Mouse (Mus musculus) small intestine, adult 2 months (tissue): ENCODE measurements around the gene Foxr1. TPM values are rescaled to one million over a fixed set of nuclear protein-coding genes. Genes with fewer than 3 reads are reported as not detected.

Experiments used
- H3K27ac ChIP-seq: fragments of 200-500 bp; 2 replicates; pipeline ENCODE4 v1.5.1; 2012; ENCODE audit warnings: low read depth, low read length, control low read depth, inconsistent platforms; ENCODE audit not compliant: insufficient read depth
- H3K27me3 ChIP-seq: fragments of 200-500 bp; 2 replicates; pipeline ENCODE4 v1.6.1; 2012; ENCODE audit warnings: mild to moderate bottlenecking, moderate library complexity, low read length, inconsistent platforms; ENCODE audit not compliant: control insufficient read depth, insufficient read depth
- H3K36me3 ChIP-seq: fragments of 200-500 bp; 2 replicates; pipeline ENCODE4 v1.6.1; 2012; ENCODE audit warnings: mild to moderate bottlenecking, low read length, control low read depth, inconsistent platforms; ENCODE audit not compliant: control insufficient read depth, insufficient read depth
- H3K4me1 ChIP-seq: fragments of 200-500 bp; 2 replicates; pipeline ENCODE4 v1.6.1; 2012; ENCODE audit warnings: low read length, inconsistent platforms, mixed read lengths; ENCODE audit not compliant: control insufficient read depth, insufficient read depth, insufficient read length
- H3K4me3 ChIP-seq: fragments of 200-500 bp; 2 replicates; pipeline ENCODE4 v1.5.1; 2012; ENCODE audit warnings: low read depth, mild to moderate bottlenecking, control low read depth, inconsistent platforms, low read length, moderate library complexity
- CTCF ChIP-seq: fragments of 200-500 bp; IDR thresholded peaks from 2 replicates; pipeline ENCODE4 v1.5.1; 2012; ENCODE audit warnings: low read depth, mild to moderate bottlenecking, control low read depth, inconsistent platforms, low read length, moderate library complexity, mixed read lengths; ENCODE audit not compliant: insufficient replicate concordance, insufficient read length; ENCODE audit errors: extremely low read depth
- POLR2A ChIP-seq: fragments of 200-500 bp; IDR thresholded peaks from 2 replicates; pipeline ENCODE4 v1.6.1; 2012; ENCODE audit warnings: low read depth, mild to moderate bottlenecking, control low read depth, inconsistent platforms, low read length, moderate library complexity
- WGBS: fragments of 180-500 bp; shearing (Covaris S2); methylation state at CpG from one replicate; pipeline ENCODE4 v1.1.7; 2018; 5-methylcytosine and 5-hydroxymethylcytosine counted together
- polyA plus RNA-seq: library from polyadenylated mRNA; depleted of rRNA; stranded (reverse); fragments of >200 nt; gene quantifications from 2 replicates; pipeline ENCODE4 v1.2.3, GENCODE M21; 2012; rRNA removed

Gene Foxr1
- not detected in 2 replicates for polyA plus RNA-seq

- Histone ChIP-seq H3K27me3 (no peaks in the 10 kb centered on the region), H3K4me1 (no peaks in the 10 kb centered on the region), H3K27ac (no peak within 1 kb of the TSS), H3K4me3 (no peak within 1 kb of the TSS), H3K36me3 (no peaks in the 10 kb centered on the region)
- no peak for TF ChIP-seq CTCF
- no peak for TF ChIP-seq POLR2A
- 77% methylated on average over 19 of the region's 19 CpGs for WGBS
These were observed at the start of gene Foxr1 for GRCm38 (mm10) chr9:44440961-44441360. TSS of gene Foxr1 (minus strand) at chr9:44441136.

GRCm38 (mm10) chr9:44490086-44490967 is 49.4 kb upstream of the Foxr1 start:
- Histone ChIP-seq H3K27me3 (no peaks in the 10 kb centered on the region), H3K4me3 (peak overlapping the region; percentile 28), H3K36me3 (no peaks in the 10 kb centered on the region), H3K4me1 (peaks cover 74% of the 10 kb centered on the region), H3K27ac (peak overlapping the region; percentile 79)
- 15% methylated on average over 17 of the region's 17 CpGs for WGBS
- TF ChIP-seq POLR2A (peak; percentile 15; the same call in 1 of the 2 replicates), CTCF (no peak)

- H3K27ac ChIP-seq = peak overlapping the region; percentile 55
- WGBS = 19% methylated on average over 17 of the region's 17 CpGs
- H3K27me3 ChIP-seq = no peaks in the 10 kb centered on the region
- no peak overlapping the region for H3K4me3 ChIP-seq
- H3K36me3 ChIP-seq = no peaks in the 10 kb centered on the region
- peaks cover 75% of the 10 kb centered on the region for H3K4me1 ChIP-seq
- TF ChIP-seq POLR2A (no peak), CTCF (no peak)
These were observed 48.7 kb upstream of the Foxr1 start for GRCm38 (mm10) chr9:44489651-44490085.

GRCm38 (mm10) chr9:44488855-44489381 is 48.0 kb upstream of the Foxr1 start:
- Histone ChIP-seq H3K36me3 (no peaks in the 10 kb centered on the region), H3K4me3 (0 out of 2 replicates have a peak overlapping the region, but pooled peaks have one; percentile 6), H3K4me1 (peaks cover 75% of the 10 kb centered on the region), H3K27ac (peak overlapping the region; percentile 97), H3K27me3 (no peaks in the 10 kb centered on the region)
- TF ChIP-seq CTCF (no peak), POLR2A (no peak)
- 10% methylated on average over 5 of the region's 5 CpGs for WGBS

GRCm38 (mm10) chr9:44488416-44488815 is 47.5 kb upstream of the Foxr1 start:
- WGBS = 13% methylated on average over 8 of the region's 8 CpGs
- peaks cover 73% of the 10 kb centered on the region for H3K4me1 ChIP-seq
- H3K4me3 ChIP-seq = no peak overlapping the region

GRCm38 (mm10) chr9:44487441-44487840 is 46.5 kb upstream of the Foxr1 start:
- Histone ChIP-seq H3K36me3 (no peaks in the 10 kb centered on the region), H3K27me3 (no peaks in the 10 kb centered on the region), H3K4me3 (peak overlapping the region; percentile 50), H3K4me1 (peaks cover 67% of the 10 kb centered on the region), H3K27ac (peak overlapping the region; percentile 97)
- WGBS = 2% methylated on average over 7 of the region's 7 CpGs
- TF ChIP-seq POLR2A (no peak), CTCF (no peak)

More at GRCm38 (mm10) chr9:44488416-44488815, 47.5 kb upstream of the Foxr1 start:
- TF ChIP-seq CTCF = no peak
- no peak for TF ChIP-seq POLR2A
- H3K36me3 ChIP-seq = no peaks in the 10 kb centered on the region
- peak overlapping the region; percentile 97 for H3K27ac ChIP-seq
- H3K27me3 ChIP-seq = no peaks in the 10 kb centered on the region
